Mouse (Mus musculus) heart, postnatal 0 days (tissue): ENCODE results near the gene Mad2l1bp. TPM values are rescaled to one million over a fixed set of nuclear protein-coding genes. Genes with fewer than 3 reads are reported as not detected.

ENCODE experiments used
- ATAC-seq: fragments of 200-750 bp; cut with Nextera tagmentation; 2 replicates; pipeline ENCODE4 v1.8.0; 2017; ENCODE audit warnings: low read depth, moderate number of reproducible peaks, moderate library complexity; ENCODE audit not compliant: insufficient read depth
- DNase-seq: peaks from one replicate; pipeline ENCODE4 v3.0.0-alpha.2; 2016; ENCODE audit warnings: low spot score
- H3K27ac ChIP-seq: fragments of 300-500 bp; sonication (generic); 2 replicates; pipeline ENCODE4 v1.5.1; 2014; ENCODE audit warnings: low read depth, mild to moderate bottlenecking
- H3K27me3 ChIP-seq: fragments of 300-500 bp; sonication (generic); 2 replicates; pipeline ENCODE4 v1.6.1; 2014; ENCODE audit warnings: low read length, mixed read lengths; ENCODE audit not compliant: control insufficient read depth, insufficient read depth
- H3K36me3 ChIP-seq: fragments of 300-500 bp; sonication (generic); replicated peaks from 2 replicates; pipeline ENCODE4 v1.6.1; 2014; ENCODE audit warnings: low read length, mixed read lengths; ENCODE audit not compliant: control insufficient read depth, insufficient read depth
- H3K4me1 ChIP-seq: fragments of 300-500 bp; sonication (generic); 2 replicates; pipeline ENCODE4 v1.6.1; 2014; ENCODE audit warnings: antibody characterized with exemption; ENCODE audit not compliant: control insufficient read depth, insufficient read depth
- H3K4me2 ChIP-seq: fragments of 300-500 bp; sonication (generic); 2 replicates; pipeline ENCODE4 v1.6.1; 2014; ENCODE audit warnings: low read depth, mild to moderate bottlenecking, low read length, moderate library complexity
- H3K4me3 ChIP-seq: fragments of 300-500 bp; sonication (generic); 2 replicates; pipeline ENCODE4 v1.5.1; 2014; ENCODE audit warnings: low read depth, low read length
- H3K9ac ChIP-seq: fragments of 300-500 bp; sonication (generic); replicated peaks from 2 replicates; pipeline ENCODE4 v1.6.1; 2014; ENCODE audit warnings: low read depth, low read length, mixed read lengths
- H3K9me3 ChIP-seq: fragments of 300-500 bp; sonication (generic); replicated peaks from 2 replicates; pipeline ENCODE4 v1.6.1; 2016; ENCODE audit warnings: low read length; ENCODE audit not compliant: control insufficient read depth
- CTCF ChIP-seq: IDR thresholded peaks from 2 replicates; pipeline ENCODE4 v1.5.1; 2016; ENCODE audit warnings: antibody characterized with exemption, control low read depth, low read depth
- EP300 ChIP-seq: IDR thresholded peaks from 2 replicates; pipeline ENCODE4 v1.6.1; 2016; ENCODE audit warnings: antibody characterized with exemption, low read depth
- WGBS: fragments of 180-500 bp; shearing (Covaris S2); extraction: QIAGEN DNeasy Blood & Tissue Kit; methylation state at CpG from one replicate; pipeline ENCODE4 v1.1.7; 2014; 5-methylcytosine and 5-hydroxymethylcytosine counted together
- polyA plus RNA-seq: library from polyadenylated mRNA; unstranded; fragments of >200 nt; fragmentation: Nextera tagmentation; extraction: Ambion mirVana; gene quantifications from 2 replicates; pipeline ENCODE4 v1.2.1, GENCODE M21; 2015
- total RNA-seq: library from RNA; depleted of rRNA; stranded (reverse); fragments of >200 nt; gene quantifications from 2 replicates; pipeline ENCODE4 v1.2.3, GENCODE M21; 2014; ENCODE audit warnings: low replicate concordance; rRNA removed

The Mad2l1bp gene
- total and polyA plus RNA-seq, 2 experiments from 2014 or later = 26.9 to 32.6 TPM

GRCm38 (mm10) chr17:46102608-46103159, 50.7 kb downstream of the Mad2l1bp start:
- Histone ChIP-seq H3K4me3 (no peak overlapping the region), H3K9ac (no peak overlapping the region), H3K4me1 (0 out of 2 replicates have a peak, but pooled peaks cover 5% of the 10 kb centered on the region), H3K4me2 (no peak overlapping the region), H3K27me3 (no peaks in the 10 kb centered on the region), H3K9me3 (no peaks in the 10 kb centered on the region), H3K36me3 (no peaks in the 10 kb centered on the region), H3K27ac (no peak overlapping the region)
- no peak for ATAC-seq
- 72% methylated on average over 8 of the region's 8 CpGs for WGBS
- no peak for DNase-seq
- TF ChIP-seq EP300 (no peak), CTCF (no peak)

DNA sequence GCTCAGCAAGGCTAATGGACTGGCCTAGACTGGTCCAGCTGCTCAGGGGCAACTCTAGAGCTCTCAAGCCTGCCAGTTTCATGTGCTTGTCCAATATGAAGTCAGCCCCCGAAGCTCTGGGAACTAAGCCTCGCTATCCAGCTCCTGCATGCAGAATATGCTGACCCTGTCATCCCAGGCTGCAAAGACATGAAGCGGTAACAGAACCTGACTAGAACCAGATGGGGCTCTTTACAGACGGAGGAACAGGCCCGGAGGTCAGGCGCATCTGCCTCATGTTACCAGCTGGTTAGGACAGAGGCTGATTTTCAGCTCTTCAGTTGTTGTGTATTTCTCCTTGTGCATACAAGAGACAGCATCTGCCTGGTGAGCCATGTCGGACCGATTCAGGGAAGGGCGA, 51.4 kb downstream of the Mad2l1bp start:
- Histone ChIP-seq H3K9me3 (no peaks in the 10 kb centered on the region), H3K4me2 (no peak overlapping the region), H3K36me3 (no peaks in the 10 kb centered on the region), H3K4me1 (0 out of 2 replicates have a peak, but pooled peaks cover 5% of the 10 kb centered on the region), H3K27me3 (no peaks in the 10 kb centered on the region), H3K9ac (no peak overlapping the region), H3K4me3 (no peak overlapping the region), H3K27ac (no peak overlapping the region)
- WGBS = 85% methylated on average over 9 of the region's 9 CpGs
- ATAC-seq (no peak), DNase-seq (no peak)
- TF ChIP-seq CTCF = no peak
- no peak for TF ChIP-seq EP300

GRCm38 (mm10) chr17:46098525-46098924, 54.8 kb downstream of the Mad2l1bp start:
- no peak overlapping the region for H3K9ac ChIP-seq
- H3K27ac ChIP-seq = no peak overlapping the region

More at GRCm38 (mm10) chr17:46098525-46098924, 54.8 kb downstream of the Mad2l1bp start:
- DNase-seq (no peak), ATAC-seq (no peak)
- no peak overlapping the region for H3K4me2 ChIP-seq
- H3K36me3 ChIP-seq = no peaks in the 10 kb centered on the region
- peaks cover 6% of the 10 kb centered on the region; the same call in 1 of the 2 replicates for H3K27me3 ChIP-seq
- H3K4me1 ChIP-seq = 0 out of 2 replicates have a peak, but pooled peaks cover 5% of the 10 kb centered on the region
- no peaks in the 10 kb centered on the region for H3K9me3 ChIP-seq
- H3K4me3 ChIP-seq = no peak overlapping the region
- TF ChIP-seq CTCF (no peak), EP300 (no peak)
- 49% methylated on average over 8 of the region's 8 CpGs for WGBS

Other genes starting within 250 kb of the Mad2l1bp start
- 122 and 224 TPM in 2 replicates for gene Vegfa, start 121.2 kb downstream of the Mad2l1bp start, total RNA-seq
- gene Vegfa, start 121.2 kb downstream of the Mad2l1bp start, polyA plus RNA-seq = 5.0 and 5.2 TPM in 2 replicates
- gene Mrps18a, start 42.6 kb downstream of the Mad2l1bp start, total RNA-seq = 76.6 and 86.5 TPM in 2 replicates
- gene Mrps18a, start 42.6 kb downstream of the Mad2l1bp start, polyA plus RNA-seq = 169 and 174 TPM in 2 replicates
- 0.27 and 4.5 TPM in 2 replicates for gene Rsph9, start 9.3 kb downstream of the Mad2l1bp start, total RNA-seq
- gene Rsph9, start 9.3 kb downstream of the Mad2l1bp start, polyA plus RNA-seq = 4.2 and 4.7 TPM in 2 replicates
- gene Gtpbp2, start 7.5 kb upstream of the Mad2l1bp start, total RNA-seq = 66.4 and 99.0 TPM in 2 replicates
- 24.5 and 25.8 TPM in 2 replicates for gene Gtpbp2, start 7.5 kb upstream of the Mad2l1bp start, polyA plus RNA-seq
- 11.0 and 13.0 TPM in 2 replicates for gene Polh, start 49.1 kb upstream of the Mad2l1bp start, total RNA-seq
- 7.8 and 7.9 TPM in 2 replicates for gene Polh, start 49.1 kb upstream of the Mad2l1bp start, polyA plus RNA-seq
- gene Xpo5, start 49.2 kb upstream of the Mad2l1bp start, total RNA-seq = 22.6 and 28.9 TPM in 2 replicates
- 9.9 and 11.7 TPM in 2 replicates for gene Xpo5, start 49.2 kb upstream of the Mad2l1bp start, polyA plus RNA-seq
- 35.7 and 38.3 TPM in 2 replicates for gene Polr1c, start 94.5 kb upstream of the Mad2l1bp start, total RNA-seq
- gene Polr1c, start 94.5 kb upstream of the Mad2l1bp start, polyA plus RNA-seq = 27.2 TPM in 2 replicates
- 16.0 and 21.3 TPM in 2 replicates for gene Yipf3, start 94.5 kb upstream of the Mad2l1bp start, total RNA-seq
- 68.5 and 78.4 TPM in 2 replicates for gene Yipf3, start 94.5 kb upstream of the Mad2l1bp start, polyA plus RNA-seq
- gene Lrrc73, start 100.0 kb upstream of the Mad2l1bp start, total RNA-seq = 1.3 and 1.5 TPM in 2 replicates
- gene Lrrc73, start 100.0 kb upstream of the Mad2l1bp start, polyA plus RNA-seq = 0.26 and 0.45 TPM in 2 replicates
- gene Tjap1, start 129.5 kb upstream of the Mad2l1bp start, total RNA-seq = 30.1 and 31.9 TPM in 2 replicates
- 20.1 and 22.6 TPM in 2 replicates for gene Tjap1, start 129.5 kb upstream of the Mad2l1bp start, polyA plus RNA-seq
- 1.7 TPM in 1 of 2 replicates, not detected in the other for gene Dlk2, start 143.9 kb upstream of the Mad2l1bp start, total RNA-seq
- 0.16 and 0.43 TPM in 2 replicates for gene Dlk2, start 143.9 kb upstream of the Mad2l1bp start, polyA plus RNA-seq
- gene Abcc10, start 174.8 kb upstream of the Mad2l1bp start, total RNA-seq = 5.8 and 6.8 TPM in 2 replicates
- 3.6 and 4.1 TPM in 2 replicates for gene Abcc10, start 174.8 kb upstream of the Mad2l1bp start, polyA plus RNA-seq
- 5.3 and 18.1 TPM in 2 replicates for gene Zfp318, start 230.2 kb upstream of the Mad2l1bp start, total RNA-seq
- 4.2 and 4.4 TPM in 2 replicates for gene Zfp318, start 230.2 kb upstream of the Mad2l1bp start, polyA plus RNA-seq